Mouse (Mus musculus) monocyte, adult 59 days (primary cell): Measurements from ENCODE around the gene Bco1. TPM values are rescaled to one million over a fixed set of nuclear protein-coding genes. Genes with fewer than 3 reads are reported as not detected.

Experiments used
- total RNA-seq, 2 experiments: library from RNA; stranded (reverse); gene quantifications; one replicate each; pipeline ENCODE4 v1.2.4; 2023

The Bco1 gene
- not detected for total RNA-seq

GRCm38 (mm10) chr8:117095647-117096046 is at the start of gene Bco1:
TSS of gene Bco1 (plus strand) at chr8:117095854.

GRCm38 (mm10) chr8:117082399-117082872 is 13.2 kb upstream of the Bco1 start, which contains the start of gene Pkd1l2:
TSS of gene Pkd1l2 (minus strand) at chr8:117082449.

GRCm38 (mm10) chr8:117158135-117158761 is 62.6 kb downstream of the Bco1 start, which contains the start of gene Gan:
TSS of gene Gan (plus strand) at chr8:117158135.

Other genes with a start within 250 kb of the Bco1 start
- 1 to 10 TPM; 5.9 to 6.8 TPM for gene Cmc2, start 174.4 kb upstream of the Bco1 start, total RNA-seq
- gene Cenpn, start 174.1 kb upstream of the Bco1 start, total RNA-seq: under 1 TPM; 0.63 to 0.91 TPM
- 10 to 100 TPM; 30.9 to 33.1 TPM for gene Atmin, start 152.5 kb upstream of the Bco1 start, total RNA-seq
- gene 1700030J22Rik, start 116.9 kb upstream of the Bco1 start, total RNA-seq: 1 to 10 TPM in 1 of 2 experiments, under 1 TPM in 1; 0.33 to 1.5 TPM
- gene Gcsh, start 102.3 kb upstream of the Bco1 start, total RNA-seq: 1 to 10 TPM; 6.4 to 7.0 TPM
- under 1 TPM; 0.37 to 0.43 TPM for gene Pkd1l2, start 13.4 kb upstream of the Bco1 start, total RNA-seq
- gene Gan, start 62.3 kb downstream of the Bco1 start, total RNA-seq: 10 to 100 TPM in 1 of 2 experiments, 1 to 10 TPM in 1; 8.8 to 11.0 TPM
- gene Cmip, start 161.2 kb downstream of the Bco1 start, total RNA-seq: 100 to 1,000 TPM; 223 to 227 TPM